Mouse (Mus musculus): ENCODE results near the gene Ldhb. TPM values are rescaled to one million over a fixed set of nuclear protein-coding genes. Genes with fewer than 3 reads are reported as not detected.
"Not testable (repeated sequence)": the region's sequence is repeated elsewhere in the genome, so short reads cannot be mapped to it uniquely, and the experiment has no call there.

Ldhb gene
- polyA plus RNA-seq, 1 experiment from 2014 or later, result 138 TPM

DNA sequence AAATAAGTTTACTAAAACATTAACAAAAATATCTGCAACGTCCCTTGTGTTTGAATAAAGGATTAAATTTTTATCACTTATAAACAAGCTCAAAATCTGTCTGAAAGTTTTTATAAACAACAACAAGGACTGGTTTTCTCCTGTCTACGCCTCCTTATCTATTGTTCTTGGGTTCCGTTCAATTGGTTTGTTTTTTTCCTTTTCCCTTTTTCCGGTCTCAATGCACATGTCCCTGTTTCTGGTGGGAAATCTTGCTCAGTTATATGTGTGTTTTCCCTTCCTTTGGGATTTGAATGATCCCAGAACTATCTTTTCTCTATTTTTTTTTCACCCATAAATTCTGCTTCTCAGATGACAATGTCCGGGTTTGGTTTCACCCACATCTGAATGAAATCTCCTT, 25.7 kb upstream of the Ldhb start:
- H3K9ac ChIP-seq, result no peak overlapping the region
- no peaks in the 10 kb centered on the region for H3K4me1 ChIP-seq
- H3K36me3 ChIP-seq, result no peaks in the 10 kb centered on the region
- no peaks in the 10 kb centered on the region for H3K27me3 ChIP-seq (replicated peaks)
- H3K27ac ChIP-seq, result no peak overlapping the region
- no peak overlapping the region for H3K4me2 ChIP-seq
- WGBS, result 67% methylated on average over 5 of the region's 5 CpGs
- ATAC-seq (ENCODE audit: insufficient read depth, low FRiP score, low read depth), result no peak
- no peaks in the 10 kb centered on the region for H3K9me3 ChIP-seq
- H3K4me3 ChIP-seq (replicated peaks), result no peak overlapping the region

DNA sequence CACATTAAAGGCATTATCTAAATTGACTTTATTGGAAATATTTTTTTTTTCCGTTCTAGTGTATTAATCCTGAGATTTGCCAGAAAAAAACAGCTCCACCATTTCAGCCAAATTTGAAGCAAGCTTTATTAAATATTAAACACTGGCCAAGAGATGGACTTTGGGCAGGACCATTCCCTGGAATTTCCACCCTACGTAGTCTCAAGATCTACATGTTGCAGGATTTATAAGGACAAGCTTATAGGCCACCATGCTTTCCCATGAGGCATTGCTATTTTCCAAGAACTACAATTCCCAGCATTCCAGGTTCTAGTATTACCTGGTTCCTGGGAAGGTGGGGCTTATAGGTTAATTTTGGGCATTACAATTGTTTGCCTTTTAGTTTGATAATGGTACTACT, 24.9 kb upstream of the Ldhb start:
- no peak overlapping the region for H3K4me3 ChIP-seq (replicated peaks)
- H3K9ac ChIP-seq, result no peak overlapping the region
- no peak for ATAC-seq (ENCODE audit: insufficient read depth, low FRiP score, low read depth)
- no peaks in the 10 kb centered on the region for H3K27me3 ChIP-seq (replicated peaks)
- no peaks in the 10 kb centered on the region for H3K9me3 ChIP-seq
- WGBS, result 69% methylated on average over 2 of the region's 2 CpGs
- H3K4me2 ChIP-seq, result no peak overlapping the region
- no peaks in the 10 kb centered on the region for H3K36me3 ChIP-seq
- H3K27ac ChIP-seq, result no peak overlapping the region
- H3K4me1 ChIP-seq, result 0 out of 2 replicates have a peak, but pooled peaks cover under 1% of the 10 kb centered on the region

DNA sequence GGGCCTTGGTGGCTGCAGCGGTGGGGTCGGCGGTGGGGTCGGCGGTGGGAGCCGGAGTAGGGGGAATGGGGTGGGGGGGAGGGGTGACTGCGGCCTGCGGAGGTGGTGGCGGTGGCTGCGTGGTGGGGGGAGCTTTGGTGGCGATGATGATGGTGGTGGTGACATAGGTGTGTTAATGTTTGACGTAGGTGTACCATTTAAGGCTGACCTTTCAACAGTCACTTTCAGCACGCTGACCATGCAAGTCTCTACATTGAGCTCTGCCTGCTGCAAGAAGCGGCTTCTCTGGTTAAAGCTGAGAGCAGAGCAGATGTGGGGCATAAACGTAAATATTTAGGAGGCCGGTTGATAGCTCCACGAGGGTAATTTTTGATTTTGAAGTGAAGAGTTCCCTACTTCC, 24.4 kb upstream of the Ldhb start:
- H3K4me1 ChIP-seq, result 0 out of 2 replicates have a peak, but pooled peaks cover 5% of the 10 kb centered on the region
- 82% methylated on average over 17 of the region's 17 CpGs for WGBS
- ATAC-seq (ENCODE audit: insufficient read depth, low FRiP score, low read depth), result no peak
- no peak overlapping the region for H3K9ac ChIP-seq
- no peak overlapping the region for H3K4me2 ChIP-seq
- no peaks in the 10 kb centered on the region for H3K27me3 ChIP-seq (replicated peaks)
- H3K36me3 ChIP-seq, result no peaks in the 10 kb centered on the region
- H3K27ac ChIP-seq, result no peak overlapping the region
- H3K9me3 ChIP-seq, result no peaks in the 10 kb centered on the region
- no peak overlapping the region for H3K4me3 ChIP-seq (replicated peaks)

DNA sequence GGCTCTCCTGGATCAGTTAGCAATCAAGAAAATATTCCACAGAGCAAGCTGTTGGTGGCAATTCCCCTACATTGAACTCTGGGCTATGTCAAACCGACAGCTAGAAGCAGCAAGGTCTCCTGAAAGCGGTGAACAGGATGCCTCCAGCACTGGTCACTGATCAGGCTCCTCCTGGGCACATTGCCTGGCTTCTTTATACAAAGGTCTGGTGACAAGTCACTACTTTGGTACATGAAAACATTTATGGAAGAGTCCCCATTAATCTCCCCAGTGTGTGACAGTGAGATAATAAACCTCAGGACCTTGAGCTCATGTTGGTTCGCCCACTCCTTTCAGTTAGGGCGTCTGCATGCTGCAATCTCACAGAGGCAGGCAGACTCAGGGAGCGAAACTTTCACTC, 22.6 kb upstream of the Ldhb start:
- Histone ChIP-seq H3K27ac (peak overlapping the region; percentile 60), H3K4me2 (no peak overlapping the region), H3K36me3 (no peaks in the 10 kb centered on the region), H3K9me3 (no peaks in the 10 kb centered on the region), H3K9ac (no peak overlapping the region), H3K4me3 (replicated peaks) (no peak overlapping the region), H3K27me3 (replicated peaks) (no peaks in the 10 kb centered on the region), H3K4me1 (peaks cover 5% of the 10 kb centered on the region; the same call in 1 of the 2 replicates)
- WGBS, result 49% methylated on average over 5 of the region's 5 CpGs
- ATAC-seq (ENCODE audit: insufficient read depth, low FRiP score, low read depth), result no peak

DNA sequence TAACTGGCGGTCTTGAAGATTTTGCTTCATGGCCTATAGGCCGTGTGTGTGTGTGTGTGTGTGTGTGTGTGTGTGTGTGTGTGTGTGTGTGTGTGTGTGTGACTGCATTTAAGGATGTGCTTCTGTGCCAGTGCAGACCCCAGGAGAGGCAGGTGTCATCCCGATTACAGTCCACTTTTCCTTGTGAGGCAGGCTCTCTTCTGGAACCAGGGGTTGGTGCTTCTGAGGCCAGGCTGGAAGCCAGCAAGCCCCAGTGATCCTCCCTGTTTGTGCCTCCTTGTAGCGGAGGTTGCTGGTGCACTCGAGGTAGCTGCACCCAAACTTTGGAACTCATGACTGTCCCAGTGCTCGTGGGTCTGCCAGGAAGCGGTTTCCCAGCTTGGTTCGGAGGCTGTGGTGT, 21.9 kb upstream of the Ldhb start:
- Histone ChIP-seq H3K4me1 (peaks cover 8% of the 10 kb centered on the region; the same call in 1 of the 2 replicates), H3K4me2 (no peak overlapping the region), H3K4me3 (replicated peaks) (no peak overlapping the region), H3K9me3 (no peaks in the 10 kb centered on the region), H3K27ac (peak overlapping the region; percentile 60; the same call in 1 of the 2 replicates), H3K27me3 (replicated peaks) (no peaks in the 10 kb centered on the region), H3K36me3 (no peaks in the 10 kb centered on the region), H3K9ac (no peak overlapping the region)
- no peak for ATAC-seq (ENCODE audit: insufficient read depth, low FRiP score, low read depth)
- WGBS, result 83% methylated on average over 8 of the region's 8 CpGs

DNA sequence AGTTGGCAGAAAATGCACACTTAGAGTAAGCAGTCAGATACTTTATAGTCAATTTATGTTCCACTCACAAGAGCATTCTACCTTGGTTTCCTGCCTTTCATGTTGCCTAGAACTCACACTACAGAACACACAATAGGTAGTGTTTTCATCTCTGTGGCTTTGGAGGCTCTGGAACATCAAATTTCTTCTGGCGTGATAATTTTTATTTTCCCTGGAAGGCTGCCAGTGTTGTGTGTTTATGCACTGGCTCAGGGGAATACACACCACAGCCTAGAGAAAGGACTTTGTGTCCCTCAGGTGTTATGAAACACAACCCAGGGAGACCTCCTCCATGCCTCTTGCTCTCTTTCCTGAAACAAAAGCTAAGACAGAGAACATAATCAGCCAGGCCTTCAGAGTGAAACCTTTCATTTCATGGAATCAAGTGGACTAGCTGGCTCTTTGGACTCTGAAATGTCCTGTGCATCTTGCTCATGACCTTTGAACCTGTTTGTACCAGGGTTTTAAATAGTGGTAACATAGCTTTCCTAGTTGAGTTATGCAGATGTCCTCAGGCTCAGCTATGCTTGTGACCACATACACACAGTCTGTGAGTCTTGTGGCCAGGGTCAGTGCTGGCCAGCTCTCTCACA, 20.3 kb upstream of the Ldhb start:
- H3K4me1 ChIP-seq, result peaks cover 8% of the 10 kb centered on the region; the same call in 1 of the 2 replicates
- no peak overlapping the region for H3K4me3 ChIP-seq (replicated peaks)
- WGBS, result 35% methylated on average over 1 of the region's 1 CpGs
- H3K4me2 ChIP-seq, result no peak overlapping the region
- no peaks in the 10 kb centered on the region for H3K9me3 ChIP-seq
- no peak overlapping the region for H3K9ac ChIP-seq
- H3K27ac ChIP-seq, result no peak overlapping the region
- H3K27me3 ChIP-seq (replicated peaks), result no peaks in the 10 kb centered on the region
- no peak for ATAC-seq (ENCODE audit: insufficient read depth, low FRiP score, low read depth)
- H3K36me3 ChIP-seq, result no peaks in the 10 kb centered on the region

DNA sequence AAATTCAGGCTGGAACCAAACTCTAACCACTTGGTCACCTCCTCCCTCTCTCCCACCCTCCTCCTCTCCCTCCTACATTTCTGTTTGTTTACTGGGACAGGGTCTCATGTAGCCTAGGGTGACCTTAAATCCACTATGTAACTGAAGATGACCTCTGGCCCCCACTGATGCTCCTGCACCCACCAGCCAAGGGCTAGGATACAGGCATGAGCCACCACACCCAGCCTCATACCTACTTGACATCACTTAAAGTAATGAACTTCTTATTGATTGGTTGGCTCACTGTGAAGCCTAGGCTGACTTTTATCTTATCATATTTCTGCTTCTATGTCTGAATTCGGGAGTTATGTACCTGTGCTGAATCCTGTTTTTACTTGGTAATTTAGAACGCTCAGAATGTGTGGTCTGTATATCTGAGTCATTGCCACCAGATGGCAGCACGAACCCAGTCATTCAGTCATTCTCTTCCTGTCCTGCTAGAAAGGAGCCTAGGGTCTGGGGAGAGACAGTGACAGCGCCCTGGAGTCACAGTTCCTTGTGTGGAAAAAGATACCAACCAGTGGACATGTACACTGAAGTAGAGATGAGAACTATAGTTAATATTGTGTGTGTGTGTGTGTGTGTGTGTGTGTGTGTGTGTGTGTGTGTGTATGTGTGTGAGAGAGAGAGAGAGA, 17.0 kb upstream of the Ldhb start:
- Histone ChIP-seq H3K4me2 (no peak overlapping the region), H3K4me1 (peaks cover 8% of the 10 kb centered on the region; the same call in 1 of the 2 replicates), H3K4me3 (replicated peaks) (no peak overlapping the region), H3K27me3 (replicated peaks) (no peaks in the 10 kb centered on the region), H3K27ac (no peak overlapping the region), H3K9ac (no peak overlapping the region), H3K9me3 (no peaks in the 10 kb centered on the region), H3K36me3 (no peaks in the 10 kb centered on the region)
- peak; percentile 74; the same call in 1 of the 2 replicates for ATAC-seq (ENCODE audit: insufficient read depth, low FRiP score, low read depth)
- WGBS, result 5% methylated on average over 4 of the region's 4 CpGs

DNA sequence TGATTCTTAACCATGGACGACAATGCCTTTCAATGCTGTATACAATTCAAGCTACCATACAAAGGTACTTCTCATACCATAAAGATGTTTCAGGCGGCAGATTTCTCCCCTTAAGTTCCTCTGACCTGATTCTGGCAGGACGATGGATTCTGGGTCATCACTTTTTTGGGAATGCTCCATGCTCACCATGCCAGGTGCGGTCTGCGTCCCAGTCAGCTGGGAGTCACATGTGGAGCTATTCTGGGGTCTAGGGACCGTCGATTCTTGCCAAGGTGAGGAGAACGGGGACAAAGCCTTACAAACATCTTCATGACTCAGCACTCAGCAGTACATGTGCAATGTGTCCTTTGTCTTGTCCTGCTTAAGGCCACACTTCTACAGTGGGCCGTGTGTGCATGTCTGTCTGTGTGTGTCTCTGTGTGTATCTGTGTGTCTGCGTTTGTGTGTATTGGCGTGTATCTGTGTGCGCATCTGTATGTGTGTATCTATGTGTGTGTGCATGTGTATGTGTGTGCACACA, 13.9 kb upstream of the Ldhb start:
- Histone ChIP-seq H3K27ac (no peak overlapping the region), H3K27me3 (replicated peaks) (no peaks in the 10 kb centered on the region), H3K4me3 (replicated peaks) (no peak overlapping the region), H3K36me3 (no peaks in the 10 kb centered on the region), H3K4me2 (no peak overlapping the region), H3K4me1 (peaks cover 3% of the 10 kb centered on the region; the same call in 1 of the 2 replicates), H3K9ac (no peak overlapping the region), H3K9me3 (no peaks in the 10 kb centered on the region)
- 80% methylated on average over 12 of the region's 12 CpGs for WGBS
- no peak for ATAC-seq (ENCODE audit: insufficient read depth, low FRiP score, low read depth)

DNA sequence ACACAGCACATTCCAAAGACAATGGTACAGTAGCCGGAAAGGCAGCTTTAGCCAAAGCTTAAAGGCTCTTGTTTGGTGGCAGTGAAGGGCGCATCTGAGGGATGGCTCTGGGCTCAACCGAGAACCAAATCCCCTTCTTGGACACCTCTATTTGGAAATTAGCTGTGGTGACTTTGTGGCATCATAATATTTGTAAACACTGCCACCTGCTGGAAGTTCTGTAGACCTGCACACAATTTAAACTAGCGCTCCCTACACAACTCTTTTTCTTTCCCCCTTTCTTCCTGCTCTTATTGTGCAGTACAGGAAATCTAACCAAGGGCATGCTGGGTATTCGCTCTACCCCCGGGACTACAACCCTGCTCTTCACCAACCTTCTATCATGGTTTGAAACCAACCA, 11.4 kb upstream of the Ldhb start:
- 0 out of 2 replicates have a peak, but pooled peaks have one; percentile 9 for ATAC-seq (ENCODE audit: insufficient read depth, low FRiP score, low read depth)
- Histone ChIP-seq H3K9ac (no peak overlapping the region), H3K4me3 (replicated peaks) (no peak overlapping the region), H3K27me3 (replicated peaks) (no peaks in the 10 kb centered on the region), H3K27ac (no peak overlapping the region), H3K36me3 (no peaks in the 10 kb centered on the region), H3K4me1 (no peaks in the 10 kb centered on the region), H3K4me2 (no peak overlapping the region), H3K9me3 (no peaks in the 10 kb centered on the region)
- 17% methylated on average over 6 of the region's 6 CpGs for WGBS

DNA sequence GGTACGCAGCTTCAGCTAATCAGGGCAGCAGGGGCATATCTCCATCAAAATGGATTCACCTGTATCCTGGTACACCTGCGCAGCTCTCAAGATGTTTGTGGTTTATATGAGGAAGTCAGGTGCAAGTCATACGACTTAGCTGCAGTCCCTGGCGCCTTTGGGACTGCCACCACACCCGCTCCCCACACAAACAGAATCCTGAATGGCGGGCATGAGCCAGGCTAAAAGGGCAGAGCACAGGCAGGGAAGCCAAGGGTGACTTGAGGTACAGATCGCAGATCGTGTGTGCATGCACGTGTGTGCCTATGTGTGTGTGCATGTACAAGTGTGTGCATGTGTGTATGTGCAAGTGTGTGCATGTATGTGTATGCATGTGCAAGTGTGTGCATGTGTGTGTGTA, 7.6 kb upstream of the Ldhb start:
- not testable (repeated sequence) for H3K4me1 ChIP-seq; H3K27me3 ChIP-seq (replicated peaks); H3K27ac ChIP-seq; H3K4me3 ChIP-seq (replicated peaks); H3K9ac ChIP-seq; H3K4me2 ChIP-seq; H3K9me3 ChIP-seq; ATAC-seq (ENCODE audit: insufficient read depth, low FRiP score, low read depth); H3K36me3 ChIP-seq
- WGBS, result 66% methylated on average over 9 of the region's 9 CpGs

DNA sequence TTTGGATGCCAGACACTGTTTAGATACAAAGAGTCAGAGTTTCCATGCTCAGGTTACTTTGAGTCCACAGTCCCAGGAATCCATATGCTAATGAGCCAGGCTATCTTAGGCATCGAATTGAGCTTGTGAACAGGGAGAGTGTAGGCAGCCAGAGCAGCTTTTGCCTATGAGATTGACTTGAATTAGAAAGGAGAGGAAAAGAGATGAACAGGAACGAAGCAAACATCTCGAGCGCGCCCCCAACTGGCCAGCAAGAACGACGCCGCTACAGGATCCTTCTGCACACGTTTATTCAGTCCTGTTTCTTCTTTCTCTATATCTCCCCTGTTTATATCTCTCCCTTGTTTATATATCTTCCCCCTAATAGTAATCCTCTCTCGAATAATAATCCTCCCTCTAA, 7.2 kb upstream of the Ldhb start:
- no peak for ATAC-seq (ENCODE audit: insufficient read depth, low FRiP score, low read depth)
- no peak overlapping the region for H3K4me3 ChIP-seq (replicated peaks)
- no peak overlapping the region for H3K9ac ChIP-seq
- no peaks in the 10 kb centered on the region for H3K36me3 ChIP-seq
- no peaks in the 10 kb centered on the region for H3K9me3 ChIP-seq
- H3K4me2 ChIP-seq, result no peak overlapping the region
- H3K27ac ChIP-seq, result no peak overlapping the region
- no peaks in the 10 kb centered on the region for H3K27me3 ChIP-seq (replicated peaks)
- WGBS, result 2% methylated on average over 10 of the region's 10 CpGs
- H3K4me1 ChIP-seq, result no peaks in the 10 kb centered on the region

DNA sequence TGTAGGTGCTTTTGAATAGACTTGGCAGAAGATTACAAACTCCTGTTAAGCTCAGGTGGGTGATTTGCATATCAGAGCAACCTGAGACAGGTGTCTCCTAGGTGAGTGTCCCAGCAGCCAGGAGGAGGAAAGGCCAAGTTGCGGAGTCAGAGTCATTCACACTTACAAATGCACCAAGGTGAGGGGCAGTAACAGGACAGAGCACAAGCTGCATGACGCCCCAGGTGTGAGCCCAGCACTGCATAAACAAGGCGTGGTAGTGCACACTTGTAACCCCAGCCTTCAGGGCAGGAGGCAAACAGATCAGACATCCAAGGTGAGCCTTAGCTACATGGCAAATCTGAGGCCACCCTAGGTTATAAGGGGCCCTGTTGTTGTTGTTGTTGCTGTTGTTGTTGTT, 5.1 kb upstream of the Ldhb start:
- H3K4me3 ChIP-seq (replicated peaks), result no peak overlapping the region
- no peak overlapping the region for H3K27ac ChIP-seq
- H3K4me1 ChIP-seq, result 0 out of 2 replicates have a peak, but pooled peaks cover 2% of the 10 kb centered on the region
- H3K9me3 ChIP-seq, result no peaks in the 10 kb centered on the region
- no peak overlapping the region for H3K4me2 ChIP-seq
- no peak for ATAC-seq (ENCODE audit: insufficient read depth, low FRiP score, low read depth)
- 45% methylated on average over 3 of the region's 3 CpGs for WGBS
- no peaks in the 10 kb centered on the region for H3K36me3 ChIP-seq
- H3K9ac ChIP-seq, result no peak overlapping the region
- no peaks in the 10 kb centered on the region for H3K27me3 ChIP-seq (replicated peaks)
